Mouse (Mus musculus) left cerebral cortex, adult 8-10 months (tissue): ENCODE results near the gene Oas1g. TPM values are rescaled to one million over a fixed set of nuclear protein-coding genes. Genes with fewer than 3 reads are reported as not detected.
"Not testable (repeated sequence)": the region's sequence is repeated elsewhere in the genome, so short reads cannot be mapped to it uniquely, and the experiment has no call there.

Experiments used
- DNase-seq, 2 experiments: peaks; one replicate each; pipeline ENCODE4 v3.0.0; 2022; ENCODE audit warnings: low spot score in 2 of 2
- total RNA-seq, 4 experiments: library from RNA; stranded (reverse); gene quantifications; 2 replicates each; pipeline ENCODE4 v1.2.4; 2022

The Oas1g gene
- total RNA-seq, 4 experiments from 2014 or later: 0.27 to 1.4 TPM; not detected in 2

DNA sequence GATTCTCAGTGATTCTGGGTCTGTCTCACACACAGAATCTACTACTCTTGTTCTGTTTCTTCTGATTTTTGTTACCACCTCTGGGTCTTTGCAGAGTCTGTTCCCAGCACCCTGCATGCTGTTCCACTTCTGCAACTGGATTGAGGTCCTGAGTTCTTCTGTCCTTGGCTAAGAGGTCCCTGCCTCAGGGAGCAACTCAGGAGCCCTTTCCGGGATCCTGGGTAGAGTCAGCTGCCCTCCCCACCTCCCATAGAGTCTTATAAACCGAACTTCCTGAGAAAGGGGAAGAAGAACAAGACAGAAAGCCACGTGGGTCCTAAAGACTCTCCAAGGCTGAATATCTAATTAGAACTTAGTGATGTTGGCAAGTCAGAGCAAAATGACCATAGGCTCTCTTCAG, 3.6 kb upstream of the Oas1g start:
- no peak for DNase-seq

- DNase-seq: no peak
Measured at GRCm38 (mm10) chr5:120890026-120890425, 2.6 kb upstream of the Oas1g start.

GRCm38 (mm10) chr5:120888294-120888815, 942 bp upstream of the Oas1g start:
- not testable (repeated sequence) for DNase-seq

GRCm38 (mm10) chr5:120887831-120888230, 418 bp upstream of the Oas1g start:
- no peak for DNase-seq

DNA sequence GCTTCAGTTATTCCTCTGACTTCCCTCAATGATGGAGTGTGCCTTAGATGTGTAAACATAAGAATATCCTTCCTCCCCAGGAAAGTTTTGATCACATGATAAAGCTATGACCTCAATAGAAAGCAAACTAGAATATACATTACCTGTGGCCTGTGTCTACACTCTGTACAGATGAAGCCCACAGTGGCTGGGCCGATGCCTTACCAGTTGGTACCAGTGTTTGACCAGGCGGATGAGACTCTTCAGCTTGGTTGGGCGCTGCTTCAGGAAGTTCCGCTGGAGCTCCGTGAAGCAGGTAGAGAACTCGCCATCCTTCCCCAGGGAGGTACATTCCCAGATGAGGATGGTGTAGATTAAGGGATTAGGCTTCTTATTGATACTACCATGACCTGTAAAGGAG, 5.7 kb downstream of the Oas1g start:
- not testable (repeated sequence) for DNase-seq

DNA sequence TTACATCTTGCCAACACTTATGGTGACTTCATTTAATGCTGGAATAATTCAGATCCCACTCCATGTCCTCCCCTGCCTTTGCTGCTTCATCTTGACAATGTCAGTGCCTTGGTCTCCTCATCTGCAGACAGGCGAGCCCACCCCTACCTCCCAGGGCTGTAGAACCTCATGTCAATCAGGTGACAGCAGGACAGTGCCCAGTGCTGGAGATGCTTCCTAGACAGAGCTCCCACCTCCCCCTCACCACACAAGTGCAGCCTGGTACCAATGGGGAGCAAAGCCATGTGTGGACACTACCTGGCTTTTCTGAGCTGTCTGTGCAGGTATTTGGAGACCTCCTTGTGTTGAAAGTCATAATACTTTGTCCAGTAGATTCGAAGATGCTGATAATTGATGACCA, 8.6 kb downstream of the Oas1g start:
- not testable (repeated sequence) for DNase-seq

- DNase-seq: not testable (repeated sequence)
Measured at GRCm38 (mm10) chr5:120877407-120877806, 10.0 kb downstream of the Oas1g start.

DNA sequence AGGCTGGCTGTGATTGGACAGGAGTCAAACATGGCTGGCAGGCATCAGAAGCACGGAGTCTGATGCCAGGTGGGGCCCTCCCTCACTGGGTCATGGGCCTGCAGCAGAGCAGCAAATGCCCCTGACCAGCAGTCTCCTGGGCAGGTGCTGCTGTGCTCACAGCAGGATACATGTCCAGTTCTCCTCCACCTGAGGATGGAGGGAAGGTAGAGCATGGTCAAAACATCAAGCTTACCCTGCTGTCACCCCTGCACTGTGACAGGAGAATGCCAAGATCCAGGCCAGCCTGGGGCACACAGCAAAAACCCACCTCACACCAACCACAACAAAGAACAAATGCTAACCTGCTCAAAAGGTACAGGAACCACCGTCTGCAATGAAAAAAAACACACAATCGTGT, 10.6 kb downstream of the Oas1g start:
- not testable (repeated sequence) for DNase-seq

- no peak for DNase-seq
Measured at GRCm38 (mm10) chr5:120871469-120871868, 15.9 kb downstream of the Oas1g start.

- DNase-seq: no peak
Measured at GRCm38 (mm10) chr5:120870782-120871181, 16.6 kb downstream of the Oas1g start.

GRCm38 (mm10) chr5:120870081-120870480, 17.3 kb downstream of the Oas1g start:
- no peak for DNase-seq

- DNase-seq: no peak
Measured at GRCm38 (mm10) chr5:120869436-120870015, 17.9 kb downstream of the Oas1g start.

DNA sequence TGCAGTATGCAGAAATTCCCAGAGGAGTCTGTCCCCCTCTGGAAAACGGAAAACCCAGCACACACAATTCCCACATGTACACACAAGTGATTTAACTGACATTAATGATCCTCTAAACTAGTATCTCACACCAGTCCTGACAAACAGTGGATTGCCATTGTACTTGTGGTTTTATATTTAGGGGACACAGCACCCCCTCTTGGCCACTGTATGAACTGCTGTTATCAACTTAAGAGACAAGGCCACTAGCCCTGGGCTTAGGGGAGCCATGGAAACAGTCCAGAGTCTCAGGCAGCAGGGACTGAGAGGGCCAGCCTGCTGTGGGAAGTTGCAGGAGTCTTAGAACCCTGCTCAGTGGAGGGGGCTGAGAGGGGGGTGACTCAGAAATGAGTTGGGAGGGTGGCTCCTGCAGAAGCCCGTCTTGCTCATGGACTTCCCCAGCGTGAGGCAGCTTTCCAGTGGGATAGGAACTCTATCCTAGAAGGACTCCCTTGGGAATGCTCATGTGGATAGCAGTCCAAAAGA, 22.0 kb downstream of the Oas1g start:
- no peak for DNase-seq

- no peak for DNase-seq
Measured at GRCm38 (mm10) chr5:120861121-120861520, 26.3 kb downstream of the Oas1g start, which contains the start of gene Oas1h. TSS of gene Oas1h (plus strand) at chr5:120861421.

- DNase-seq: no peak
Measured at GRCm38 (mm10) chr5:120859241-120859640, 28.2 kb downstream of the Oas1g start.

GRCm38 (mm10) chr5:120849601-120850136, 37.7 kb downstream of the Oas1g start:
- peak in 1 of 2 experiments; percentile 8 for DNase-seq

DNA sequence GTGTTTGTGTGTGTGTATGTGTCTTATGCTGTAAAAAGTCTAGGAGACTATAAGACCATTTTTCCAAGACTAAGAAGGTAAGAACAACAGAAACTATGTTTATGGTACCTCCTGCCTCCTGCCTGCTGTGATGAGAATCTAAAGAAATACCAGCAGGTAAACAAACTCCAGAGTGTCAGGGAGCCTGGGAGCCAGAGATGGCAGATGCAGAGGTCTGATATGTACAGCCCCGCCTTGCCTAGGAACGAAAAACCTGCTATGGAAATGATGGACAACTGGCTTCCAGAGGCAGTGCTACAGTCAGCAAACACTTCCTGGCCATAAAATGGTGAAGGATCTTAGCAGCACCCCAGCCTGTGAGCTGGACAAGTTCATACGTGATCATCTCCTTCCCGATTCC, 40.3 kb downstream of the Oas1g start, which contains the start of gene Oas1f:
Gene Oas1f, plus strand, starts transcription at position 301 of the 400 bp plus-strand sequence.
- DNase-seq: no peak

DNA sequence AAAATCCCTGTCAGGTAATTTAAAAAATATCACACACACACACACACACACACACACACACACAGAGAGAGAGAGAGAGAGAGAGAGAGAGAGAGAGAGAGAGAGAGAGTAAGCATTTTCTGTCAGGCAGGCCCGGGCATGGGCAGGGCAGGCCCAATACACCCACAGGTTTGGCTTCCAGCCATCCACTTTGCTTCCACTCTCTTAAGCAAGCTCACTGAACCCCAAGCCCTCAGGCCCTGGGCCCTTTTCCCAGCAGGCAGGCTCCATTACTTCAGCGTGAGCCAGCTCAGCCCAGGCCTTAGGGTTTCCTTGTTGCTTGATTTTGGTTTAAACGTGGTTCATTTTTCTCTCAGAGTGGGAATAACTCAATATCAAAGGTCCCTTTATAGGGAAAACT, 42.7 kb downstream of the Oas1g start:
- no peak for DNase-seq

GRCm38 (mm10) chr5:120836731-120837585, 50.5 kb downstream of the Oas1g start:
- no peak for DNase-seq

- DNase-seq: no peak
Measured at GRCm38 (mm10) chr5:120833335-120834280, 53.8 kb downstream of the Oas1g start.

GRCm38 (mm10) chr5:120831031-120831430, 56.4 kb downstream of the Oas1g start:
- DNase-seq: no peak
